Mouse (Mus musculus) CH12.LX (cell line): ENCODE measurements around the gene Ptma.

Experiments
- CHD1 ChIP-seq: IDR thresholded peaks from 2 replicates; pipeline ENCODE4 v1.6.1; 2012; ENCODE audit warnings: low read depth, low read length, improper control_type of control experiment, inconsistent platforms
- CTCF ChIP-seq, 2 experiments: IDR thresholded peaks in 1 of 2; conservative IDR thresholded peaks in 1 of 2; 2 replicates each; pipeline ENCODE4 v1.5.1; 2011 to 2012; ENCODE audit warnings: low read depth in 2 of 2, low read length in 2 of 2, improper control_type of control experiment in 1 of 2, inconsistent platforms in 1 of 2, mild to moderate bottlenecking in 1 of 2, moderate library complexity in 1 of 2
- EP300 ChIP-seq: IDR thresholded peaks from 2 replicates; pipeline ENCODE4 v1.6.1; 2011; ENCODE audit warnings: low read length, improper control_type of control experiment
- ETS1 ChIP-seq: conservative IDR thresholded peaks from 2 replicates; pipeline ENCODE4 v1.6.1; 2012; ENCODE audit warnings: low read depth, mild to moderate bottlenecking, inconsistent platforms, low read length, improper control_type of control experiment, moderate library complexity
- KAT2A ChIP-seq: IDR thresholded peaks from 2 replicates; pipeline ENCODE4 v1.6.1; 2012; ENCODE audit warnings: low read length, improper control_type of control experiment, inconsistent platforms; ENCODE audit not compliant: insufficient replicate concordance
- MAFK ChIP-seq: IDR thresholded peaks from 2 replicates; pipeline ENCODE4 v1.6.1; 2011; ENCODE audit warnings: low read length, improper control_type of control experiment; ENCODE audit not compliant: insufficient replicate concordance
- MXI1 ChIP-seq: IDR thresholded peaks from 2 replicates; pipeline ENCODE4 v1.6.1; 2011; ENCODE audit warnings: mild to moderate bottlenecking, low read depth, low read length, improper control_type of control experiment
- POLR2A ChIP-seq: IDR thresholded peaks from 2 replicates; pipeline ENCODE4 v1.6.1; 2011; ENCODE audit warnings: low read depth, mild to moderate bottlenecking, improper control_type of control experiment, low read length
- TBP ChIP-seq: conservative IDR thresholded peaks from 2 replicates; pipeline ENCODE4 v1.6.1; 2011; ENCODE audit warnings: low read depth, low read length, improper control_type of control experiment
- TCF12 ChIP-seq: IDR thresholded peaks from 2 replicates; pipeline ENCODE4 v1.6.1; 2014; ENCODE audit warnings: low read depth, mild to moderate bottlenecking, inconsistent platforms, low read length, improper control_type of control experiment

GRCm38 (mm10) chr1:86530871-86531546 is 4.5 kb downstream of the Ptma start:
- TF ChIP-seq KAT2A: no peak
- no peak for TF ChIP-seq CTCF (conservative IDR thresholded peaks at IDR 0.05 in 1 of 2, IDR thresholded peaks at IDR 0.05 in 1 of 2; ENCODE audit: low read depth in 2 of 2, low read length in 2 of 2)
- no peak for TF ChIP-seq MAFK
- no peak for TF ChIP-seq TCF12
- no peak for TF ChIP-seq EP300
- TF ChIP-seq MXI1: no peak
- TF ChIP-seq TBP: no peak
- TF ChIP-seq POLR2A: no peak
- TF ChIP-seq CHD1: no peak
- no peak for TF ChIP-seq ETS1
